Mouse (Mus musculus): Measurements from ENCODE around the gene Fign. TPM values are rescaled to one million over a fixed set of nuclear protein-coding genes. Genes with fewer than 3 reads are reported as not detected.

The Fign gene
- polyA plus RNA-seq, 1 experiment from 2014 or later = 3.8 TPM

- Histone ChIP-seq H3K27me3 (replicated peaks; ENCODE audit: control insufficient read depth, insufficient read depth, low read length) (no peaks in the 10 kb centered on the region), H3K27ac (ENCODE audit: low read depth) (no peak overlapping the region), H3K4me1 (replicated peaks; ENCODE audit: control insufficient read depth, insufficient read depth, low read length) (no peaks in the 10 kb centered on the region), H3K9ac (ENCODE audit: low read length) (no peak overlapping the region), H3K9me3 (ENCODE audit: control insufficient read depth, low read length) (no peaks in the 10 kb centered on the region), H3K4me2 (ENCODE audit: low read length) (no peak overlapping the region), H3K36me3 (ENCODE audit: control insufficient read depth, insufficient read depth, low read length) (no peaks in the 10 kb centered on the region), H3K4me3 (ENCODE audit: low read depth, low read length) (no peak overlapping the region)
- WGBS = 85% methylated on average over 3 of the region's 3 CpGs
- DNase-seq (ENCODE audit: low spot score) = no peak
- no peak for ATAC-seq (replicated peaks; ENCODE audit: low FRiP score, low TSS enrichment, low read depth)
Observed at GRCm38 (mm10) chr2:64033871-64034270, 64.0 kb downstream of the Fign start.

- H3K4me2 ChIP-seq (ENCODE audit: low read length) = no peak overlapping the region
- H3K9me3 ChIP-seq (ENCODE audit: control insufficient read depth, low read length) = no peaks in the 10 kb centered on the region
- 84% methylated on average over 4 of the region's 4 CpGs for WGBS
- no peak overlapping the region for H3K27ac ChIP-seq (ENCODE audit: low read depth)
- H3K27me3 ChIP-seq (replicated peaks; ENCODE audit: control insufficient read depth, insufficient read depth, low read length) = no peaks in the 10 kb centered on the region
- no peaks in the 10 kb centered on the region for H3K36me3 ChIP-seq (ENCODE audit: control insufficient read depth, insufficient read depth, low read length)
- DNase-seq (ENCODE audit: low spot score) (no peak), ATAC-seq (replicated peaks; ENCODE audit: low FRiP score, low TSS enrichment, low read depth) (no peak)
- H3K9ac ChIP-seq (ENCODE audit: low read length) = no peak overlapping the region
- H3K4me1 ChIP-seq (replicated peaks; ENCODE audit: control insufficient read depth, insufficient read depth, low read length) = no peaks in the 10 kb centered on the region
- H3K4me3 ChIP-seq (ENCODE audit: low read depth, low read length) = no peak overlapping the region
Observed at GRCm38 (mm10) chr2:64025961-64026360, 71.9 kb downstream of the Fign start.

GRCm38 (mm10) chr2:63994304-63995023, 103.4 kb downstream of the Fign start:
- ATAC-seq (replicated peaks; ENCODE audit: low FRiP score, low TSS enrichment, low read depth) (no peak), DNase-seq (ENCODE audit: low spot score) (no peak)
- H3K9me3 ChIP-seq (ENCODE audit: control insufficient read depth, low read length) = no peaks in the 10 kb centered on the region
- H3K27ac ChIP-seq (ENCODE audit: low read depth) = no peak overlapping the region
- no peaks in the 10 kb centered on the region for H3K36me3 ChIP-seq (ENCODE audit: control insufficient read depth, insufficient read depth, low read length)
- H3K27me3 ChIP-seq (replicated peaks; ENCODE audit: control insufficient read depth, insufficient read depth, low read length) = no peaks in the 10 kb centered on the region
- H3K4me2 ChIP-seq (ENCODE audit: low read length) = no peak overlapping the region
- WGBS = 85% methylated on average over 7 of the region's 7 CpGs
- no peak overlapping the region for H3K4me3 ChIP-seq (ENCODE audit: low read depth, low read length)
- H3K4me1 ChIP-seq (replicated peaks; ENCODE audit: control insufficient read depth, insufficient read depth, low read length) = no peaks in the 10 kb centered on the region
- no peak overlapping the region for H3K9ac ChIP-seq (ENCODE audit: low read length)

GRCm38 (mm10) chr2:63985426-63985825, 112.4 kb downstream of the Fign start:
- Histone ChIP-seq H3K27ac (ENCODE audit: low read depth) (no peak overlapping the region), H3K36me3 (ENCODE audit: control insufficient read depth, insufficient read depth, low read length) (peaks cover 1% of the 10 kb centered on the region; the same call in 1 of the 2 replicates), H3K4me1 (replicated peaks; ENCODE audit: control insufficient read depth, insufficient read depth, low read length) (no peaks in the 10 kb centered on the region), H3K27me3 (replicated peaks; ENCODE audit: control insufficient read depth, insufficient read depth, low read length) (no peaks in the 10 kb centered on the region), H3K4me2 (ENCODE audit: low read length) (no peak overlapping the region), H3K9me3 (ENCODE audit: control insufficient read depth, low read length) (no peaks in the 10 kb centered on the region), H3K4me3 (ENCODE audit: low read depth, low read length) (no peak overlapping the region), H3K9ac (ENCODE audit: low read length) (no peak overlapping the region)
- DNase-seq (ENCODE audit: low spot score) (no peak), ATAC-seq (replicated peaks; ENCODE audit: low FRiP score, low TSS enrichment, low read depth) (no peak)
- WGBS = 97% methylated on average over 2 of the region's 2 CpGs

GRCm38 (mm10) chr2:63982351-63982751, 115.5 kb downstream of the Fign start:
- ATAC-seq (replicated peaks; ENCODE audit: low FRiP score, low TSS enrichment, low read depth) (no peak), DNase-seq (ENCODE audit: low spot score) (no peak)
- Histone ChIP-seq H3K4me3 (ENCODE audit: low read depth, low read length) (no peak overlapping the region), H3K36me3 (ENCODE audit: control insufficient read depth, insufficient read depth, low read length) (peaks cover 21% of the 10 kb centered on the region), H3K27me3 (replicated peaks; ENCODE audit: control insufficient read depth, insufficient read depth, low read length) (no peaks in the 10 kb centered on the region), H3K27ac (ENCODE audit: low read depth) (no peak overlapping the region), H3K4me2 (ENCODE audit: low read length) (no peak overlapping the region), H3K9me3 (ENCODE audit: control insufficient read depth, low read length) (no peaks in the 10 kb centered on the region), H3K9ac (ENCODE audit: low read length) (no peak overlapping the region), H3K4me1 (replicated peaks; ENCODE audit: control insufficient read depth, insufficient read depth, low read length) (no peaks in the 10 kb centered on the region)
- WGBS = 48% methylated on average over 4 of the region's 4 CpGs

- Histone ChIP-seq H3K27me3 (replicated peaks; ENCODE audit: control insufficient read depth, insufficient read depth, low read length) (no peaks in the 10 kb centered on the region), H3K4me1 (replicated peaks; ENCODE audit: control insufficient read depth, insufficient read depth, low read length) (no peaks in the 10 kb centered on the region), H3K9ac (ENCODE audit: low read length) (no peak overlapping the region), H3K27ac (ENCODE audit: low read depth) (no peak overlapping the region), H3K36me3 (ENCODE audit: control insufficient read depth, insufficient read depth, low read length) (peaks cover 21% of the 10 kb centered on the region), H3K9me3 (ENCODE audit: control insufficient read depth, low read length) (no peaks in the 10 kb centered on the region), H3K4me2 (ENCODE audit: low read length) (no peak overlapping the region), H3K4me3 (ENCODE audit: low read depth, low read length) (no peak overlapping the region)
- DNase-seq (ENCODE audit: low spot score) (no peak), ATAC-seq (replicated peaks; ENCODE audit: low FRiP score, low TSS enrichment, low read depth) (no peak)
- 70% methylated on average over 7 of the region's 7 CpGs for WGBS
Observed at GRCm38 (mm10) chr2:63981449-63981848, 116.4 kb downstream of the Fign start.

GRCm38 (mm10) chr2:63969633-63970032, 128.2 kb downstream of the Fign start:
- no peak for DNase-seq (ENCODE audit: low spot score)
- H3K4me2 ChIP-seq (ENCODE audit: low read length) = no peak overlapping the region
- no peak overlapping the region for H3K4me3 ChIP-seq (ENCODE audit: low read depth, low read length)
- WGBS = 28% methylated on average over 4 of the region's 4 CpGs
- H3K9ac ChIP-seq (ENCODE audit: low read length) = no peak overlapping the region
- no peak overlapping the region for H3K27ac ChIP-seq (ENCODE audit: low read depth)
- ATAC-seq (replicated peaks; ENCODE audit: low FRiP score, low TSS enrichment, low read depth) = no peak
- H3K9me3 ChIP-seq (ENCODE audit: control insufficient read depth, low read length) = no peaks in the 10 kb centered on the region
- H3K36me3 ChIP-seq (ENCODE audit: control insufficient read depth, insufficient read depth, low read length) = no peaks in the 10 kb centered on the region
- no peaks in the 10 kb centered on the region for H3K27me3 ChIP-seq (replicated peaks; ENCODE audit: control insufficient read depth, insufficient read depth, low read length)
- 0 out of 2 replicates have a peak, but pooled peaks cover 3% of the 10 kb centered on the region for H3K4me1 ChIP-seq (replicated peaks; ENCODE audit: control insufficient read depth, insufficient read depth, low read length)

- Histone ChIP-seq H3K27me3 (replicated peaks; ENCODE audit: control insufficient read depth, insufficient read depth, low read length) (no peaks in the 10 kb centered on the region), H3K9ac (ENCODE audit: low read length) (no peak overlapping the region), H3K4me3 (ENCODE audit: low read depth, low read length) (no peak overlapping the region), H3K36me3 (ENCODE audit: control insufficient read depth, insufficient read depth, low read length) (no peaks in the 10 kb centered on the region), H3K4me2 (ENCODE audit: low read length) (no peak overlapping the region), H3K9me3 (ENCODE audit: control insufficient read depth, low read length) (no peaks in the 10 kb centered on the region), H3K27ac (ENCODE audit: low read depth) (no peak overlapping the region), H3K4me1 (replicated peaks; ENCODE audit: control insufficient read depth, insufficient read depth, low read length) (no peaks in the 10 kb centered on the region)
- WGBS = 94% methylated on average over 2 of the region's 2 CpGs
- ATAC-seq (replicated peaks; ENCODE audit: low FRiP score, low TSS enrichment, low read depth) = no peak
- DNase-seq (ENCODE audit: low spot score) = no peak
Observed at GRCm38 (mm10) chr2:63931041-63931440, 166.8 kb downstream of the Fign start.

- Histone ChIP-seq H3K27me3 (replicated peaks; ENCODE audit: control insufficient read depth, insufficient read depth, low read length) (no peaks in the 10 kb centered on the region), H3K36me3 (ENCODE audit: control insufficient read depth, insufficient read depth, low read length) (no peaks in the 10 kb centered on the region), H3K4me1 (replicated peaks; ENCODE audit: control insufficient read depth, insufficient read depth, low read length) (no peaks in the 10 kb centered on the region), H3K9ac (ENCODE audit: low read length) (no peak overlapping the region), H3K4me3 (ENCODE audit: low read depth, low read length) (no peak overlapping the region), H3K4me2 (ENCODE audit: low read length) (no peak overlapping the region), H3K9me3 (ENCODE audit: control insufficient read depth, low read length) (no peaks in the 10 kb centered on the region), H3K27ac (ENCODE audit: low read depth) (no peak overlapping the region)
- DNase-seq (ENCODE audit: low spot score) (no peak), ATAC-seq (replicated peaks; ENCODE audit: low FRiP score, low TSS enrichment, low read depth) (no peak)
- 35% methylated on average over 4 of the region's 4 CpGs for WGBS
Observed at GRCm38 (mm10) chr2:63926481-63927097, 171.2 kb downstream of the Fign start.
